Mouse (Mus musculus): Measurements from ENCODE around the gene Tril. TPM values are rescaled to one million over a fixed set of nuclear protein-coding genes. Genes with fewer than 3 reads are reported as not detected.

Gene Tril
- total RNA-seq (2014; rRNA removed) (48.4 and 55.6 TPM in 2 replicates), polyA plus RNA-seq (2015; fragmentation: Nextera tagmentation; extraction: Ambion mirVana) (25.9 and 26.7 TPM in 2 replicates)

GRCm38 (mm10) chr6:53820486-53820985 lies at the start of gene Tril:
Gene Tril, minus strand, starts transcription at chr6:53820830.
- no peaks in the 10 kb centered on the region for H3K9me3 ChIP-seq (ENCODE audit: low read length)
- peak within 1 kb of the TSS; percentile 72 for H3K27ac ChIP-seq (ENCODE audit: low read depth, low read length)
- H3K4me1 ChIP-seq (ENCODE audit: insufficient read depth, low read length), result peaks cover 7% of the 10 kb centered on the region; the same call in 1 of the 2 replicates
- peak; percentile 61 for ATAC-seq (ENCODE audit: low FRiP score)
- H3K4me2 ChIP-seq (ENCODE audit: low read depth, low read length, poor library complexity, severe bottlenecking), result peak within 1 kb of the TSS; percentile 89
- no peaks in the 10 kb centered on the region for H3K36me3 ChIP-seq (ENCODE audit: insufficient read depth, low read length)
- WGBS, result under 1% methylated on average over 43 of the region's 43 CpGs
- peak within 1 kb of the TSS; percentile 52 for H3K4me3 ChIP-seq (ENCODE audit: low read depth, low read length)
- peak; percentile 74 for DNase-seq (ENCODE audit: low spot score)
- H3K9ac ChIP-seq (replicated peaks; ENCODE audit: low read length, poor library complexity, severe bottlenecking), result peak within 1 kb of the TSS; percentile 63
- H3K27me3 ChIP-seq (ENCODE audit: insufficient read depth, low read length), result peaks cover 31% of the 10 kb centered on the region
- TF ChIP-seq CTCF (IDR thresholded peaks at IDR 0.05), result no peak

- Histone ChIP-seq H3K27me3 (ENCODE audit: insufficient read depth, low read length) (no peaks in the 10 kb centered on the region), H3K36me3 (ENCODE audit: insufficient read depth, low read length) (no peaks in the 10 kb centered on the region), H3K27ac (ENCODE audit: low read depth, low read length) (no peak overlapping the region), H3K9ac (replicated peaks; ENCODE audit: low read length, poor library complexity, severe bottlenecking) (no peak overlapping the region), H3K4me1 (ENCODE audit: insufficient read depth, low read length) (no peaks in the 10 kb centered on the region), H3K4me2 (ENCODE audit: low read depth, low read length, poor library complexity, severe bottlenecking) (no peak overlapping the region), H3K9me3 (ENCODE audit: low read length) (no peaks in the 10 kb centered on the region), H3K4me3 (ENCODE audit: low read depth, low read length) (no peak overlapping the region)
- ATAC-seq (ENCODE audit: low FRiP score) (no peak), DNase-seq (ENCODE audit: low spot score) (no peak)
- WGBS, result 70% methylated on average over 2 of the region's 2 CpGs
- TF ChIP-seq CTCF (IDR thresholded peaks at IDR 0.05), result no peak
Measured at GRCm38 (mm10) chr6:53863011-53863410, 42.4 kb upstream of the Tril start.

DNA sequence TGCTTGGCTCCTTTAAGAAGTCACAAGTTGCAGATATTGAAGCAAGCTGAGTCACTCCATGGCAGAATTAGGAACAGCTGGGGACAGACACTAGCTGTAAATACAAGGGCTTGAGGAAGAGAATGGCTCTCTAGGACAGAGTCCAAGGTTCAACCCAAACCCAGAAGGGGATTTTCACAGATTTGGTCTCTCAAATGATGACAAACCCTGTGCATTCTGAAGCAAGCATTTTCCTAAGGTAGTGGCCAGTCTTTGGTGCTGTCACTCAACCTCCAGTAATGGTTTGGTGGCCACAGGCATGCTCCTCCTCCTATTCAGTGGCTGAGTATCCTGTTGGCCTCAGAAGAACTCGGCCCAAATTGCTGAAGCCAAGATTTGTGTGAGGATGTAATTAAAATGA lies 38.5 kb upstream of the Tril start:
- Histone ChIP-seq H3K4me3 (ENCODE audit: low read depth, low read length) (no peak overlapping the region), H3K27me3 (ENCODE audit: insufficient read depth, low read length) (no peaks in the 10 kb centered on the region), H3K9ac (replicated peaks; ENCODE audit: low read length, poor library complexity, severe bottlenecking) (no peak overlapping the region), H3K9me3 (ENCODE audit: low read length) (no peaks in the 10 kb centered on the region), H3K4me1 (ENCODE audit: insufficient read depth, low read length) (no peaks in the 10 kb centered on the region), H3K4me2 (ENCODE audit: low read depth, low read length, poor library complexity, severe bottlenecking) (no peak overlapping the region), H3K27ac (ENCODE audit: low read depth, low read length) (no peak overlapping the region), H3K36me3 (ENCODE audit: insufficient read depth, low read length) (no peaks in the 10 kb centered on the region)
- DNase-seq (ENCODE audit: low spot score) (no peak), ATAC-seq (ENCODE audit: low FRiP score) (no peak)
- no peak for TF ChIP-seq CTCF (IDR thresholded peaks at IDR 0.05)
- WGBS, result 25% methylated on average over 1 of the region's 1 CpGs

- no peaks in the 10 kb centered on the region for H3K27me3 ChIP-seq (ENCODE audit: insufficient read depth, low read length)
- no peaks in the 10 kb centered on the region for H3K36me3 ChIP-seq (ENCODE audit: insufficient read depth, low read length)
- ATAC-seq (ENCODE audit: low FRiP score), result no peak
- no peak for TF ChIP-seq CTCF (IDR thresholded peaks at IDR 0.05)
- H3K4me3 ChIP-seq (ENCODE audit: low read depth, low read length), result no peak overlapping the region
- no peak overlapping the region for H3K4me2 ChIP-seq (ENCODE audit: low read depth, low read length, poor library complexity, severe bottlenecking)
- no peaks in the 10 kb centered on the region for H3K4me1 ChIP-seq (ENCODE audit: insufficient read depth, low read length)
- peak; percentile 32 for DNase-seq (ENCODE audit: low spot score)
- no peaks in the 10 kb centered on the region for H3K9me3 ChIP-seq (ENCODE audit: low read length)
- H3K9ac ChIP-seq (replicated peaks; ENCODE audit: low read length, poor library complexity, severe bottlenecking), result no peak overlapping the region
- no peak overlapping the region for H3K27ac ChIP-seq (ENCODE audit: low read depth, low read length)
- WGBS, result 53% methylated on average over 7 of the region's 7 CpGs
Measured at GRCm38 (mm10) chr6:53857822-53858221, 37.2 kb upstream of the Tril start.

GRCm38 (mm10) chr6:53856775-53857174 lies 36.1 kb upstream of the Tril start:
- no peak for TF ChIP-seq CTCF (IDR thresholded peaks at IDR 0.05)
- H3K9ac ChIP-seq (replicated peaks; ENCODE audit: low read length, poor library complexity, severe bottlenecking), result no peak overlapping the region
- WGBS, result 80% methylated on average over 2 of the region's 2 CpGs
- H3K4me1 ChIP-seq (ENCODE audit: insufficient read depth, low read length), result no peaks in the 10 kb centered on the region
- DNase-seq (ENCODE audit: low spot score) (no peak), ATAC-seq (ENCODE audit: low FRiP score) (no peak)
- no peaks in the 10 kb centered on the region for H3K36me3 ChIP-seq (ENCODE audit: insufficient read depth, low read length)
- no peak overlapping the region for H3K27ac ChIP-seq (ENCODE audit: low read depth, low read length)
- H3K9me3 ChIP-seq (ENCODE audit: low read length), result no peaks in the 10 kb centered on the region
- H3K4me2 ChIP-seq (ENCODE audit: low read depth, low read length, poor library complexity, severe bottlenecking), result no peak overlapping the region
- no peak overlapping the region for H3K4me3 ChIP-seq (ENCODE audit: low read depth, low read length)
- H3K27me3 ChIP-seq (ENCODE audit: insufficient read depth, low read length), result no peaks in the 10 kb centered on the region

DNA sequence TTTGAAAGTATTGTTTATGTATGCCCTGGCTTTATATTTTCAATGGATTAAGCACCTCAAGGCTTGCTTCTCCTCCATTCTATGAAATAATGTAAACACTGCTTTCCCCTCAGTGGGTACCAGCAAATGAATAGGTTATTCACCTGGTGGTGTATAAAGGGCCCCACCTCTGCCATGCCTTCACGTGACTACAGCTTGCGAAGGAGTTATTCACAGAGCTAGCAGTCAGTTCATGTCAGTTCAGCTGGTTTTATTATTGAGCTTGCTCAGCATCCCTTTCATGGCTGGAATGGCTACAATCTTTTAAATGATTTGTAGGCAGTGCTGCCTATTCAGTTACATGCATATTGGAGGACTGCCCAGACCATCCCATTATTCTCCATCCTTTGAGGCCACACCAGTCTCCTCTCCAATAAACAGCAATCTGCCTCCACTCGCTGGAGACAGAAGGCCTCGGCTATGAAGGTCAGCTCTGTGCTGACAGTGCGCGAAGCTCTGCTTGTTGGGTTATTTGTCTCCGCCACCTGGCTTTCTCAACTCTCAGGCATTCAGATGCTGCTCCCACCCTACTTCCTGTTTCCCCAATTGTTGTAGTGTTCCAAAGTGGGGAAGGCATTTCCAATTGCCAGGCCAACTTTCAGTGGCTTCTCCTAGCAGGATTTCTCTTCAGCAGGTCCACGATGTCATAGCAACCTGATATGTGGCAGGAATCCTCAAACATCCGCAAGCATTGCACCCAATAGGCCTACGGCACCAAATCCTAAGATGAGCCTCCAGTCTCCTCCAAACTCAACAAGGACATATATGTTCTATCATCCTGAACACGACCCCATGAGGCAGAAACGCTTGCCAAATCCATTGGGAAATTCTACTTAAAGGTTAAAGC lies 34.6 kb upstream of the Tril start:
- Histone ChIP-seq H3K4me3 (ENCODE audit: low read depth, low read length) (no peak overlapping the region), H3K4me1 (ENCODE audit: insufficient read depth, low read length) (no peaks in the 10 kb centered on the region), H3K27me3 (ENCODE audit: insufficient read depth, low read length) (no peaks in the 10 kb centered on the region), H3K9ac (replicated peaks; ENCODE audit: low read length, poor library complexity, severe bottlenecking) (no peak overlapping the region), H3K27ac (ENCODE audit: low read depth, low read length) (peak overlapping the region; percentile 13), H3K9me3 (ENCODE audit: low read length) (no peaks in the 10 kb centered on the region), H3K36me3 (ENCODE audit: insufficient read depth, low read length) (no peaks in the 10 kb centered on the region), H3K4me2 (ENCODE audit: low read depth, low read length, poor library complexity, severe bottlenecking) (no peak overlapping the region)
- DNase-seq (ENCODE audit: low spot score) (peak; percentile 83), ATAC-seq (ENCODE audit: low FRiP score) (peak; percentile 65)
- no peak for TF ChIP-seq CTCF (IDR thresholded peaks at IDR 0.05)
- WGBS, result 68% methylated on average over 12 of the region's 12 CpGs

Data from midbrain, postnatal 0 days (tissue).